Mouse (Mus musculus) ES-E14 (cell line): ENCODE measurements around the gene Ackr1. TPM values are rescaled to one million over a fixed set of nuclear protein-coding genes. Genes with fewer than 3 reads are reported as not detected.

Experiments used
- DNase-seq: peaks from one replicate; pipeline ENCODE4 v3.0.0-alpha.2; 2013; ENCODE audit warnings: low read depth, low spot score
- H3K27ac ChIP-seq: 2 replicates; pipeline ENCODE4 v1.5.1; 2012; ENCODE audit warnings: low read depth, mild to moderate bottlenecking, low read length, moderate library complexity, mixed read lengths; ENCODE audit not compliant: poor library complexity, insufficient read depth, severe bottlenecking
- H3K36me3 ChIP-seq: 2 replicates; pipeline ENCODE4 v1.6.1; 2012; ENCODE audit warnings: mild to moderate bottlenecking, low read length, moderate library complexity, mixed read lengths; ENCODE audit not compliant: control insufficient read depth, poor library complexity, insufficient read depth, severe bottlenecking
- H3K4me1 ChIP-seq, 2 experiments: fragments of 150-350 bp in 1 of 2; sonication (generic) in 1 of 2; 2 replicates each; pipeline ENCODE4 v1.6.1; 2012; ENCODE audit warnings: low read length in 2 of 2, mild to moderate bottlenecking in 1 of 2, mixed read lengths in 1 of 2; ENCODE audit not compliant: control insufficient read depth in 2 of 2, insufficient read depth in 2 of 2, poor library complexity in 1 of 2
- H3K4me3 ChIP-seq, 2 experiments: fragments of 150-350 bp in 1 of 2; sonication (generic) in 1 of 2; 2 replicates each; pipeline ENCODE4 v1.5.1; 2012; ENCODE audit warnings: low read length in 2 of 2, low read depth in 1 of 2, mild to moderate bottlenecking in 1 of 2, mixed read lengths in 1 of 2; ENCODE audit not compliant: insufficient read depth in 1 of 2, poor library complexity in 1 of 2, severe bottlenecking in 1 of 2
- H3K9ac ChIP-seq: 2 replicates; pipeline ENCODE4 v1.6.1; 2012; ENCODE audit warnings: low read depth, mild to moderate bottlenecking, low read length, mixed read lengths; ENCODE audit not compliant: poor library complexity, insufficient read depth, severe bottlenecking
- H3K9me3 ChIP-seq: fragments of 150-350 bp; sonication (generic); 2 replicates; pipeline ENCODE4 v1.6.1; 2012; ENCODE audit warnings: low read depth, mild to moderate bottlenecking, low read length; ENCODE audit not compliant: control insufficient read depth, insufficient read depth
- CHD2 ChIP-seq: IDR thresholded peaks from 2 replicates; pipeline ENCODE4 v1.6.1; 2014; ENCODE audit warnings: mild to moderate bottlenecking, low read depth, low read length, inconsistent platforms
- HCFC1 ChIP-seq: IDR thresholded peaks from 2 replicates; pipeline ENCODE4 v1.6.1; 2012; ENCODE audit warnings: low read length, inconsistent platforms, borderline replicate concordance; ENCODE audit not compliant: insufficient read depth
- MAFK ChIP-seq: IDR thresholded peaks from 2 replicates; pipeline ENCODE4 v1.6.1; 2014; ENCODE audit warnings: mild to moderate bottlenecking, low read depth, low read length, inconsistent platforms; ENCODE audit not compliant: insufficient read depth
- ZC3H11A ChIP-seq: IDR thresholded peaks from 2 replicates; pipeline ENCODE4 v1.6.1; 2012; ENCODE audit warnings: low read depth, mild to moderate bottlenecking, inconsistent platforms, low read length, borderline replicate concordance
- ZNF384 ChIP-seq: IDR thresholded peaks from 2 replicates; pipeline ENCODE4 v1.6.1; 2012; ENCODE audit warnings: low read depth, low read length, inconsistent platforms
- in situ Hi-C, 2 experiments: fragments of 600-800 bp; cut with MboI; formaldehyde crosslinking; loops; one replicate each; pipeline ENCODE4 v1.15.1; 2025; ENCODE audit warnings: low sequenced_read_pairs in 2 of 2, inconsistent platforms in 1 of 2; ENCODE audit not compliant: unreplicated experiment in 2 of 2
- total RNA-seq: library from RNA; depleted of rRNA; stranded (reverse); fragments of 300-350 nt; gene quantifications from 2 replicates; pipeline ENCODE4 v1.2.3, GENCODE M21; 2012

Gene Ackr1
- total RNA-seq, 1 experiment, result not detected

GRCm38 (mm10) chr1:173361651-173362050 is 28.1 kb upstream of the Ackr1 start:
- H3K4me1 ChIP-seq, result peaks cover 0 to 6% of the 10 kb centered on the region in 2 experiments; a peak in 2 of 4 replicates
- no peak overlapping the region for H3K9ac ChIP-seq
- no peaks in the 10 kb centered on the region for H3K9me3 ChIP-seq
- peak; percentile 70 for DNase-seq
- TF ChIP-seq ZC3H11A, result no peak
- no peaks in the 10 kb centered on the region for H3K36me3 ChIP-seq
- no peak overlapping the region for H3K27ac ChIP-seq
- in situ Hi-C loops, result no loop called here
- H3K4me3 ChIP-seq, result no peak overlapping the region

DNA sequence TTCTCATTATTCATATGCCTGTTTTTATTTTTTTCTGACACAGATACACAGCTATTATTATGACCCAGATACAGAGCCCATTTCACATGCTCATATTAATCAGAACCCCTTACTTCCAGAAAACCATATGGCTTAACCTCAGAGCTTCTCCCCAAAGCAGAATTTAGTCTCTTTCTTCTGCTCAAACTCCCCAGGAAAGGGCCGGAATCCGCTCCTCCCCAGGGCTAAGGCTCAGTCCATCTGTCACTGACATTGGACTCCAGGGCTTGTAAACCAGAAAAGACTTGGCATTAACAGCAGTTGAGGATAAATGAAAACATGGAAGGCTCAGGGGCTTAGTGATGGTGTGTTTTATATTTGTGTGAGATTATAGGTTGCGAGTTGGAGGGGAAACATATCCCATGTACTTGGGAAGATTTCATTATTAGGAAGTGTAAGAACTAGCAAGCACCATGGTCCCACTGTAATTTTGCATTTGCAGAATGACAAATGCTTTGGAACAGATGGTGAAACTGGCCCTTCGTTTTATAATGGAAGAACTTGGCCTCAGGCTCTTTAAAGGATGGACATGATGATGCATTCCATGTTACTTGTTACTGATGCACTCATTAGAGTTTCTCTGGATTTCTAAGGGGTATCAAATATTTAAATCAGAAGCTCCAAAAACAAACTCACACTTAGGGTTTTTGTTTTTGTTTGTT is 26.2 kb upstream of the Ackr1 start:
- Histone ChIP-seq H3K36me3 (no peaks in the 10 kb centered on the region), H3K27ac (no peak overlapping the region), H3K4me3 (no peak overlapping the region), H3K4me1 (no peaks in the 10 kb centered on the region), H3K9me3 (no peaks in the 10 kb centered on the region), H3K9ac (no peak overlapping the region)
- no peak for DNase-seq
- in situ Hi-C loops, result no loop called here
- no peak for TF ChIP-seq ZNF384

GRCm38 (mm10) chr1:173357799-173358198 is 24.2 kb upstream of the Ackr1 start:
- TF ChIP-seq ZC3H11A (no peak), MAFK (no peak), ZNF384 (no peak)

DNA sequence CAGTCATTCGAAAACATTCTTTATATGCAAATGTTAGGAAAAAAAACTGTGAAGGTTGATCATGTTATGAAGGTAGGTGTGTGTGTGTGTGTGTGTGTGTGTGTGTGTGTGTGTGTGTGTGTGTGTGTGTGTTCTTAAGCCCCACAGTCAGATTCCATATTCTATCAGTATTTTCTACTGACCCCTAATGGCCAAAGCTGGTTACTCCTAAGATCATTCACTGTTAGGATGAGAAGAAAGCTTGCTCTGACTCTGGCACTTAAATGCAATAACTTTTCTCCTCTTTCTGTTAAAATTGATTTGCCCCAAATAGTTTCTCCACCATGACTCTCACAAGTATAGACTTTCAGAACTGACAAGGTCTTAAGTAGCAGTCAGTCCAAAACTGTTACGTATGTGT is 23.1 kb upstream of the Ackr1 start:
- no peak overlapping the region for H3K4me3 ChIP-seq
- no peak for DNase-seq
- no peaks in the 10 kb centered on the region for H3K4me1 ChIP-seq
- H3K9me3 ChIP-seq, result no peaks in the 10 kb centered on the region
- H3K36me3 ChIP-seq, result no peaks in the 10 kb centered on the region
- in situ Hi-C loops, result no loop called here
- no peak for TF ChIP-seq ZNF384
- no peak for TF ChIP-seq CHD2
- H3K9ac ChIP-seq, result no peak overlapping the region
- H3K27ac ChIP-seq, result no peak overlapping the region

More at GRCm38 (mm10) chr1:173357799-173358198, 24.2 kb upstream of the Ackr1 start:
- Histone ChIP-seq H3K9ac (no peak overlapping the region), H3K27ac (no peak overlapping the region), H3K4me1 (no peaks in the 10 kb centered on the region), H3K36me3 (no peaks in the 10 kb centered on the region), H3K4me3 (no peak overlapping the region), H3K9me3 (no peaks in the 10 kb centered on the region)
- no peak for DNase-seq
- in situ Hi-C loops, result no loop called here

DNA sequence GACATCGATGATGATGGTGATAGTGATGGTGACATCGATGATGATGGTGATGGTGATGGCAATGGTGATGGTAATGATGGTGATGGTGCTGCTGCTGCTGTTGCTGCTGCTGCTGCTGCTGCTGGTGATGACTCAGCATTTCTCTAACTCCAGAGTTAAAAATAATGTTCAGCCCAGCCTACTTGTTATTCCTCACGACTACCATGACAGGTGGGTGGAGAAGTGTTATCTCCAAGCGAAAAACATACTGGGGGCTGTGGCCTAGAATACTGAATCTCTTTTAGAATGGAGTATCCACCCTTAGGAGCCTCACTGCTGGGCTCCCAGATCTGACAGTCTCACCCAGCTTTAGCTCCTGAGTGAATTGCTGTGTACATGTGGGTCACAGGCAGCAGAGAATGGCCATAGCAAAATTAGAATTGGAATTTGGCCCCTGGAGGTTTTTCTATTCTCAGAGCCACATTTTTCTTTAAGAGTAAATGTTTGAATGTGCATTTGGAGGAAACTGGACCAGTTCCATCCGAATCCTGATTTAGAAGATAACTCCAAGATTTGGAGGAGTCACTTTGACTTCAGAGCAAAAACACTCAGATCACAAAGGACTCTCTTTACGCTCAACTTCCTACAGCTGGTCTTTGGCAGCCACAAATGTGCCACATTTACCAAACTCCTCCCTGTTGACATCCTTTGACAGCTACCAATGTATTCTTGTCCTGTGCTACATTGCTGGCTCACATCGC is 21.7 kb upstream of the Ackr1 start:
- Histone ChIP-seq H3K36me3 (no peaks in the 10 kb centered on the region), H3K9ac (no peak overlapping the region), H3K4me1 (peaks cover 0 to 3% of the 10 kb centered on the region in 2 experiments; a peak in 2 of 4 replicates), H3K9me3 (no peaks in the 10 kb centered on the region), H3K27ac (no peak overlapping the region), H3K4me3 (no peak overlapping the region)
- DNase-seq, result no peak
- peak; percentile 79 for TF ChIP-seq MAFK
- no peak for TF ChIP-seq ZC3H11A
- TF ChIP-seq CHD2, result no peak
- no peak for TF ChIP-seq ZNF384
- no peak for TF ChIP-seq HCFC1
- in situ Hi-C loops, result no loop called here
